Mouse (Mus musculus): ENCODE data around the gene Cib2.

DNA sequence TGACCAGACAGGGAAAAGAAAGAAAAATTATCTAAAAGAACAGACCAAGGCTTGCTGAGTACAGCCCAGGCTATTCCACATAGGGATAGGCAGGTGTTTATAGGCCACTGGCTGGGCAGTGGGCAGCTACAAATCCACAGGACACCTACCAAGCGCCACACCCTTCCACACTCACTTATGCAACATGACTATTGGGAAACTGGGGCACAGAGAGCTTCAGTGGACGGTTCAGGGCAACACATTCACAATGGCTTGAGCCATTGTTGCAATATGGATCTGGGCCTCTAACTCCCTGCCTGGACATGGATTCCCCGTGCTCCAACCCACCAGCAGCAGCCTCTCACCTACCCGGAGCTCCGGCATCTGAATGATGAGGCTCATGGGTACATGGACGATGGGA, 10.6 kb downstream of the Cib2 start:
- no peak for TF ChIP-seq FLI1 (IDR thresholded peaks at IDR 0.05; ENCODE audit: low read length)
- TF ChIP-seq GATA1 (IDR thresholded peaks at IDR 0.05; ENCODE audit: borderline replicate concordance, low read length) = no peak

Data from megakaryocyte, embryonic 14.5 days (primary cell).